Mouse (Mus musculus) thymus, adult 2 months (tissue): ENCODE measurements around the gene Pnpla2. TPM values are rescaled to one million over a fixed set of nuclear protein-coding genes. Genes with fewer than 3 reads are reported as not detected.

ENCODE experiments used
- DNase-seq: peaks from one replicate; pipeline ENCODE4 v3.0.0; 2021
- H3K27ac ChIP-seq: fragments of 200-500 bp; 2 replicates; pipeline ENCODE4 v1.5.1; 2012; ENCODE audit warnings: low read length, control low read depth; ENCODE audit not compliant: control insufficient read depth, insufficient read depth
- H3K27me3 ChIP-seq: fragments of 200-500 bp; 2 replicates; pipeline ENCODE4 v1.6.1; 2012; ENCODE audit warnings: mild to moderate bottlenecking, low read length, moderate library complexity, mixed read lengths; ENCODE audit not compliant: control insufficient read depth, insufficient read depth
- H3K36me3 ChIP-seq: fragments of 200-500 bp; 2 replicates; pipeline ENCODE4 v1.6.1; 2012; ENCODE audit warnings: mild to moderate bottlenecking, low read length, moderate library complexity; ENCODE audit not compliant: control insufficient read depth, insufficient read depth
- H3K4me1 ChIP-seq: fragments of 200-500 bp; replicated peaks from 2 replicates; pipeline ENCODE4 v1.6.1; 2012; ENCODE audit warnings: low read length; ENCODE audit not compliant: control insufficient read depth, insufficient read depth
- H3K4me3 ChIP-seq: fragments of 200-500 bp; 2 replicates; pipeline ENCODE4 v1.5.1; 2012; ENCODE audit warnings: mild to moderate bottlenecking, low read length, control low read depth, moderate library complexity; ENCODE audit not compliant: control insufficient read depth, insufficient read depth
- CTCF ChIP-seq: fragments of 200-500 bp; IDR thresholded peaks from 2 replicates; pipeline ENCODE4 v1.5.1; 2012; ENCODE audit warnings: mild to moderate bottlenecking, control low read depth, low read length, moderate library complexity, borderline replicate concordance; ENCODE audit not compliant: control insufficient read depth, poor library complexity, insufficient read depth; ENCODE audit errors: extremely low read depth
- POLR2A ChIP-seq: fragments of 200-500 bp; IDR thresholded peaks from 2 replicates; pipeline ENCODE4 v1.6.1; 2012; ENCODE audit warnings: mild to moderate bottlenecking, low read length, control low read depth, moderate library complexity; ENCODE audit not compliant: control insufficient read depth, poor library complexity, insufficient read depth; ENCODE audit errors: extremely low read depth
- WGBS: fragments of 180-500 bp; shearing (Covaris S2); methylation state at CpG from one replicate; pipeline ENCODE4 v1.1.7; 2018; 5-methylcytosine and 5-hydroxymethylcytosine counted together
- polyA plus RNA-seq: library from polyadenylated mRNA; depleted of rRNA; stranded (reverse); fragments of >200 nt; gene quantifications from 2 replicates; pipeline ENCODE4 v1.2.3, GENCODE M21; 2012

The Pnpla2 gene
- polyA plus RNA-seq, 1 experiment, result 256 TPM

DNA sequence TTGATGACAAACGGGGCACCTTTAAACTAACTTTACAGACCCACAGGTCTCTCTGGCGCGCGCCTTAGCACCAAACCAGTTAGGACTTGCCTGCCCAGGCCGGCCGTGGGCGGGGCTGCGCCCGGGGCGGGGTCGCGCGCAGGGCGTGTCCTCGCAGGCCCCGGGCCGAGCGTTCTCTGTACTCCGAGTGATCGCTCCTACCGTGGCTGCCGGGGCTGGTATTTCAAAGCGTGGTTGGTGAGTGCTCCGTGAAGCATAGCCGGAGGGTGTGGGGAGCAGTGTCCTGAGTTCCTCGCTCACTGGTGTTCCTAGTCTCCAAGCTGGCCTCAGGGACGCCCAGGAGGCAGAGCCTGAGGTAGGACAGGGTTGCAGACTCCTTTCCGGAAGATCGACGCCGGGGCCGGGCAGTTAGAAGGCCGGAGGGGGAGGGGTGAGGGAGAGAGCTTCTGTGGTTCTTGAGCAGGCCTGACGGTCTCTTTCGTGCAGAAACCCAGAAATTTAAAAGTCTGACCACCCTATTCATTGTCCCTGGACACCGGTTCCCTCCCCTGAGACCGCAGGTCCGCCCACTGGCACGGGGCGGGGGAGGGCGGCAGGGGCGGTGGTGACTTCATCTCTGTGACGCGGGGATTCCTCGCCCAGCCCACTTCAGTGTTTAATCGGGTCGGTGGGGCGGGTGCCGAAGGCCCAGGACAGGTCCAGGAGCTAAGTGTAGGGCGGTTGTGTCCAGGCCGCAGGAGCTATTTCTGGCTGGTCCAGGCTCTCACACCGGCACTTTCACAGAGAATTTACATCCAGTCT, 12.4 kb downstream of the Pnpla2 start, which contains the start of gene Cd151:
Cd151 (plus strand) TSS at position 163 of the 801 bp plus-strand sequence.
- Histone ChIP-seq H3K27ac (no peak within 1 kb of the TSS), H3K36me3 (0 out of 2 replicates have a peak, but pooled peaks cover 3% of the 10 kb centered on the region), H3K4me3 (peak within 1 kb of the TSS; percentile 99), H3K27me3 (no peaks in the 10 kb centered on the region; the same call in 1 of the 2 replicates), H3K4me1 (peaks cover 24% of the 10 kb centered on the region)
- no peak for TF ChIP-seq POLR2A
- TF ChIP-seq CTCF, result no peak
- DNase-seq, result peak; percentile 73
- whole genome bisulfite sequencing, result under 1% methylated on average over 52 of the region's 52 CpGs

DNA sequence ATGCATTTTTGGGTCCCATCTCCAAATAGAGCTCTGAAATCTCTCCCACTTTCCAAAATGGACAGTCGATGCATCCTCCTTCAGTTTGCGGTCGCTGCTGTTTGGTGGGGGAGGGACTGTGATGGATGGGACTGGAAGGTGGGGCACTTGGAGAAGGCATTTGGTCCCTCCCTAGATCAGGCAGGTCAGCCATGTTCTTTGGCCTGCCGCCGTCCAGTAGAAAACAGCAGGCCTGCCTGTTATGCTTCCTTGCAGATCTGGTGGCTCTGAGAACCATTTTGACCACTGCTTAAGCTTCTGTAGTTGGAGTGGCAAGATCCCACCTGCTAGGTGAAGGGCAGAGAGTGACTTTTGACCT, 13.1 kb downstream of the Pnpla2 start:
- TF ChIP-seq POLR2A, result no peak
- no peak for TF ChIP-seq CTCF
- peaks cover 24% of the 10 kb centered on the region for H3K4me1 ChIP-seq
- DNase-seq, result no peak
- no peaks in the 10 kb centered on the region; the same call in 1 of the 2 replicates for H3K27me3 ChIP-seq
- peak overlapping the region; percentile 99 for H3K4me3 ChIP-seq
- H3K36me3 ChIP-seq, result 0 out of 2 replicates have a peak, but pooled peaks cover 3% of the 10 kb centered on the region
- 52% methylated on average over 5 of the region's 5 CpGs for WGBS
- no peak overlapping the region for H3K27ac ChIP-seq

DNA sequence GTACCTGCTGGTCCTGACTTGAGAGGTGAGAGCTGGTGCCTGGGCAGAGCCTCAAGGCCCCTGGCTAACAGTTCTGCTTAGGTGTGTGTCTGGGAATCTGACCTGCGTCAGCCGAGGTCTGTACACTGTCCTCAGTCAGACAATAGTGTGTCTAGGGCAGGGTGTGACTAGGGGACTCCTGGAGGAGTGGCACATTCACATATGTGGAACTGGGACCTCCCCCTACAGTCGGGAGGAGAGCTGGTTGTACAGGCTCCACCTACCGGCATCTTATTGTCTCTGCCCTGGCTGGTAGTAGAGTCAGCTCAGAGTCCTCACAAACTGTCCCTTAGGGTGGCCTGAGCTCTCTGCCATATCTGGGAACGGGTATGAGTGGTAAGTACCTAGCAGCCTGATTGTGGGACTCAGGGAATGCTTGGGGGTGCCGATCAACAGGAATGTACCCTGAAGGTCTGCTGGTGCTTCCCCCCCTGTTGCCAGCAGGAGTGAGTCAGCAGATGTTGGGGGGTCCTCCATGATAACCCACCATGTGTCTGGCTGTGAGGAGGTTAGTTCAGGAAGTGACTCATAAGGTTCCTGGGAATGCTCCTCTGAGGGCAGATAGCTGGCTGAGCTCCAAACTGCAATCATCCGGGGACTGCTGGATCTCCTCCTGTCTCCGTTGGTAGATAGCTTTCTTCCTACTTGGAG, 13.7 kb downstream of the Pnpla2 start:
- peak; percentile 56 for DNase-seq
- 18% methylated on average over 8 of the region's 8 CpGs for WGBS
- Histone ChIP-seq H3K4me3 (peak overlapping the region; percentile 99; the same call in 1 of the 2 replicates), H3K4me1 (peaks cover 25% of the 10 kb centered on the region), H3K27ac (no peak overlapping the region), H3K27me3 (no peaks in the 10 kb centered on the region), H3K36me3 (0 out of 2 replicates have a peak, but pooled peaks cover 3% of the 10 kb centered on the region)
- TF ChIP-seq CTCF (no peak), POLR2A (no peak)

DNA sequence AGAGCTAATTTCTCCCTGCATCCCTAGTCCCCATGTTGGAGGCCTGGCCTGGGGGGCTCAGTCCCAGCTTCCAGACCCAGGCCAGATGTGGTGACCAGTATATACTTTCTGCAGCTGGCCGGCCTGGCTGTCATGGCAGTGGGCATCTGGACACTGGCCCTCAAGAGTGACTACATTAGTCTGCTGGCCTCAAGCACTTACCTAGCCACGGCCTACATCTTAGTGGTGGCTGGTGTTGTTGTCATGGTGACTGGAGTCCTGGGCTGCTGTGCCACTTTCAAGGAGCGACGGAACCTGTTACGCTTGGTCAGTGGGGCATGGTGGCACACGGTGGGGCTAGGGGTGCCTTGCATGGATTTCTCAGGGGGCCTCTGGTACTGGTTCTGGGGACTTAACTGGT, 14.4 kb downstream of the Pnpla2 start:
- no peak for DNase-seq
- Histone ChIP-seq H3K4me3 (no peak overlapping the region), H3K27me3 (no peaks in the 10 kb centered on the region), H3K4me1 (peaks cover 31% of the 10 kb centered on the region), H3K36me3 (0 out of 2 replicates have a peak, but pooled peaks cover 3% of the 10 kb centered on the region), H3K27ac (no peak overlapping the region)
- TF ChIP-seq POLR2A (no peak), CTCF (no peak)
- 93% methylated on average over 6 of the region's 6 CpGs for WGBS

DNA sequence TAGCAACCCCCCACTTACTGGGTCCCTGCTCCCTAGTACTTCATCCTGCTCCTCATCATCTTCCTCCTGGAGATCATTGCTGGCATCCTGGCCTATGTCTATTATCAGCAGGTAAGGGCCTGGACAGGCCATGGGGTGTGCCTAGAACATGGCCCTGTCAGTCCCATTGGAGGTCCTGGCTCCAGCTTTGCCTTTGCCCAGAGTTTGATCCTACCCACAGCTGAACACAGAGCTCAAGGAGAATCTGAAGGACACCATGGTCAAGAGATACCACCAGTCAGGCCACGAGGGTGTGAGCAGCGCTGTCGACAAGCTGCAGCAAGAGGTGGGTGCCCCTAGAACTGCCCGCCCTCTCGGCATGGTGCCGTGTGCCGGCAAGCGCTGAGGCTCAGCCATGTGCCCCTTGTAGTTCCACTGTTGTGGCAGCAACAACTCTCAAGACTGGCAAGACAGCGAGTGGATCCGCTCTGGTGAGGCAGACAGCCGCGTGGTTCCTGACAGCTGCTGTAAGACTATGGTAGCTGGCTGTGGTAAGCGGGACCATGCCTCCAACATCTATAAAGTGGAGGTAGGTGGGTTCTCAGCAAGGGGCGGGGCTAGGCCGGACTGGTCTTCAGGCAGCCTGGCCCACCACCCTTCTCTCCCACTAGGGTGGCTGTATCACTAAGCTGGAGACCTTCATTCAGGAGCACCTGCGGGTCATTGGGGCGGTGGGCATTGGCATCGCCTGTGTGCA, 15.1 kb downstream of the Pnpla2 start:
- Histone ChIP-seq H3K27me3 (no peaks in the 10 kb centered on the region), H3K4me1 (peaks cover 32% of the 10 kb centered on the region), H3K4me3 (no peak overlapping the region), H3K36me3 (0 out of 2 replicates have a peak, but pooled peaks cover 3% of the 10 kb centered on the region), H3K27ac (no peak overlapping the region)
- 96% methylated on average over 18 of the region's 18 CpGs for WGBS
- no peak for DNase-seq
- TF ChIP-seq POLR2A, result no peak
- no peak for TF ChIP-seq CTCF

DNA sequence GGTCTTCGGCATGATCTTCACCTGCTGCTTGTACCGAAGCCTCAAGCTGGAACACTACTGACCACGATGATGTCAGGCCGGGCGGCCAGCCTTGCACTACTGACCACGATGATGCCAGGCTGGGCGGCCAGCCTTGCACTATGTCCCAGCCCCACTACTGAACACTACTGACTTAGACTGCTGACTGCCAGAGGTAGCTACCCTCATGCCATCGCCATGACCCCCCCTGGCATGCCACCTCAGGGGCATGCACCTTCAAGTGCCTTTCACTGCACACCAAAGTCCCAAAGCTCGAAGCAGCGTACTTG, 15.6 kb downstream of the Pnpla2 start:
- Histone ChIP-seq H3K27me3 (no peaks in the 10 kb centered on the region), H3K27ac (no peak overlapping the region), H3K4me3 (no peak overlapping the region), H3K36me3 (0 out of 2 replicates have a peak, but pooled peaks cover 3% of the 10 kb centered on the region), H3K4me1 (peaks cover 35% of the 10 kb centered on the region)
- DNase-seq, result no peak
- TF ChIP-seq CTCF, result no peak
- no peak for TF ChIP-seq POLR2A
- WGBS, result 98% methylated on average over 10 of the region's 10 CpGs
